Mouse (Mus musculus) frontal cortex, postnatal 10 days (tissue): ENCODE measurements around the gene Hspa12b.

Source experiments
- DNase-seq, 2 experiments: peaks; one replicate each; pipeline ENCODE4 v3.0.0; 2022; ENCODE audit warnings: low spot score in 2 of 2, mixed read lengths in 1 of 2

Gene Hspa12b

DNA sequence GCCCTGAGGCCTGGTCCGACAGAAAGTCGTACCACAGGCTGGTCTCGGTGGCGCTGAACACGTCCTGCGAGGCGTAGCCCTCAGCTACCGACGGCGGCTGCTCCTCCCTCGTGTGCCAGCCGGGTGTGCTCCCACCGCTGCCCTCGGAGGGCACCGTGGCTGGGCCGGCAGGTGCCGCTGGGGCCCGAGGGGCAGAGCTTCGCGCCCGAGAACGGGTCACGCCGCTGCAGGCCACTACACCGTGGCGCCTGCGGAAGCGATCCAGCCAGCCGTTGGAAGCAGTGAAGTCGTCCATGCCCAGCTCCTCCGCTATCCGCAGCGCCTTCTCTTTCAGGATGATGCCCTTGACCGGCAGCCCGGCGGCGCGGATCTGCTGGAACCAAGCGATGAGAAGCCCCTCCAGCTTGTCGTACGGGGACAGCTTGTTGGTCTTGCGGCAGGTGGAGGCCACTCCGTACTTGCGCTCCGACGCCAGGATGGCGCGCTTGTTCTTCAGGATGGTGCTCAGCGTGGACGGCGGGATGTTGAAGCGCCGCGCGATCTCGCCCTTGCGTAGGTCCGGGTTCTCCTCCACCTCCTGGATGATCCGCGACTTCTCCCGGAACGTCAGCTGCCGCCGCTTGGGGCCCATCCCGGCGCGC lies 52.3 kb downstream of the Hspa12b start:
- peak; percentile 61 to 66 for DNase-seq

GRCm38 (mm10) chr2:131179990-131180587 lies 53.0 kb downstream of the Hspa12b start, which contains the start of gene Cenpb:
TSS of gene Cenpb (minus strand) at chr2:131180067.
- DNase-seq: peak; percentile 73 to 85

DNA sequence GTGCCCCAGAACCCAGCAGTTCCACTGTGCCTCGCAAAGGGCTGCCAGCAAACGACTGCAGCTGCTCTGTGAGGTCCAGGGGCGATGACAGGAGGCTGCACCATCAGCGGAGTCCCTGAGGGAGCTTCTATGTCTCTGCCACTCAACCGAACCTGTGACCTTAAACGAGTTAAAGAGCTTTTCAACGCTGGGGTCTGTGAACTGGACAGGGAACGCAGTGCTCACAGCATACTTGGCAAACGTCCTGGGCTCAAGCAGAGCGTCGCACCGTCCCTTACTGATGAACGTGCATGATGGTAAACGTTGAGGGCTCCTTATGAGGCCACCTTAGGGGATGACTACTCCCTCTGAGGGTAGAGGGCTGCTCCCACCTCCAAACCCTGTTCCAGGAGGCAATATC lies 59.3 kb downstream of the Hspa12b start:
- DNase-seq: no peak

- DNase-seq: peak; percentile 63 to 74
Observed at GRCm38 (mm10) chr2:131186771-131187601, 59.9 kb downstream of the Hspa12b start, which contains the start of the genes Cdc25b and Spef1. TSS of gene Cdc25b (plus strand) at chr2:131186949. TSS of gene Spef1 (minus strand) at chr2:131187282.

GRCm38 (mm10) chr2:131187602-131187922 lies 60.5 kb downstream of the Hspa12b start:
- no peak for DNase-seq

GRCm38 (mm10) chr2:131188311-131188710 lies 61.2 kb downstream of the Hspa12b start:
- DNase-seq: no peak

DNA sequence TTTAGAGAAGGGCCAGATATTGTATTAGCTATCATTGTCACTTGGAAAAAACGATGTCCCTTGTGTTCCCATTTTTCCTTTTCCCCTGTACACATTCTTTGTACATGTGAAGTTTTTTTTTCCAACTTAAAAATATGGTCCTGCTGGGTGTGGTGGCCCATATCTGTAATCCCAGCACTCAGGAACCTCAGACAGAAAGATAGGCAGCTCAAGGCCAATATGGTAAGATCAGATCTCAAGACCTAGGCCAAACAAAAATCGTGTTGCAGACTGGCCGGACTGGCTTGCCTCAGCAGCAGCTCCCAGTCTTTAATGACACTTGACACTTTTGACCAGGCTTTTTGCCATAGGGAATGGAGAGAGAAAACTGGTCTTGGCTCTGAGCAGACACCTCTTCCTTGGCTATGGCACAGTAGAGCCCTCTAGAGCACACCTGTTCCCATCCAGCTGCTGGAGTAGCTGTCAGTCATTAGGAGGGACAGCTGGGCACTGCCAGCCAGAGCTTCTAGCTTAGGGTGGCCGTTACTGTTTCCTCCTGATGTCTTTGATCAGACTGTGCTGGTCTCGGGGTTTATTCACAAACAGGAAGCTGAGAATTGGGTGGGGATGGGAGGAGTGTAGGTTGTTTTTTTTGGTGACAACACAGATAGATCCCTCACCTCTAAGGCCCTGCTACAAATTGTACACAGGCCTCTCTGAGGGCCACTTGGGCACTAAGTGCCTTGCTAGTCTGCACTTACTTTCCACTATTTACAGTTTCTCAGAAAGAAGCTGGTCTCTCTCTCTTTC lies 62.6 kb downstream of the Hspa12b start:
- DNase-seq: no peak

- DNase-seq: no peak
Observed at GRCm38 (mm10) chr2:131190344-131191004, 63.4 kb downstream of the Hspa12b start.

DNA sequence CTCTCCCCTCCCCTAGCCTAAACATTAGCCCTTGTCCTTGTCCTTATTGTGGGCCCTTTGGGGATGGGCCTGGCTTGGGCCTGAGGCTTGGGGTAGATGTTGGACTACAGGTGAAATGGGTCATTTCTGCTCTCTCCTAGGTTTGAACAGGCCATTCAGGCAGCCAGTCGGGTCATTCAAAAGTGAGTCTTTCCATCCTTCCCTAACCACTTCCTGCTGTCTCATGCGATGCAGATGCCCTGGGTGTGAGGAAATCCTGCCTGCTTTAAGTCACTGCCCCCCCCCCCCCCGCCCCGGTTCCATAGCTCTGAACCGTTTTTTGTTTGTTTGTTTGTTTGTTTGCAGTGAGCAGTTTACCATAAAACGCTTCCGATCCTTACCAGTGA lies 63.9 kb downstream of the Hspa12b start:
- DNase-seq: no peak
